Mouse (Mus musculus) CH12.LX (cell line): ENCODE measurements around the gene Washc2.

Source experiments
- CTCF ChIP-seq, 2 experiments: IDR thresholded peaks in 1 of 2; conservative IDR thresholded peaks in 1 of 2; 2 replicates each; pipeline ENCODE4 v1.5.1; 2011 to 2012; ENCODE audit warnings: low read depth in 2 of 2, low read length in 2 of 2, improper control_type of control experiment in 1 of 2, inconsistent platforms in 1 of 2, mild to moderate bottlenecking in 1 of 2, moderate library complexity in 1 of 2
- EP300 ChIP-seq: IDR thresholded peaks from 2 replicates; pipeline ENCODE4 v1.6.1; 2011; ENCODE audit warnings: low read length, improper control_type of control experiment
- JUND ChIP-seq: conservative IDR thresholded peaks from 2 replicates; pipeline ENCODE4 v1.6.1; 2011; ENCODE audit warnings: low read depth, low read length, improper control_type of control experiment
- MAFK ChIP-seq: IDR thresholded peaks from 2 replicates; pipeline ENCODE4 v1.6.1; 2011; ENCODE audit warnings: low read length, improper control_type of control experiment; ENCODE audit not compliant: insufficient replicate concordance
- MAX ChIP-seq: IDR thresholded peaks from 2 replicates; pipeline ENCODE4 v1.6.1; 2011; ENCODE audit warnings: low read length, improper control_type of control experiment
- MAZ ChIP-seq: IDR thresholded peaks from 2 replicates; pipeline ENCODE4 v1.6.1; 2012; ENCODE audit warnings: low read depth, mild to moderate bottlenecking, inconsistent platforms, low read length, improper control_type of control experiment, moderate library complexity
- MYC ChIP-seq: IDR thresholded peaks from 2 replicates; pipeline ENCODE4 v1.6.1; 2011; ENCODE audit warnings: low read depth, mild to moderate bottlenecking, improper control_type of control experiment, low read length
- POLR2A ChIP-seq: IDR thresholded peaks from 2 replicates; pipeline ENCODE4 v1.6.1; 2011; ENCODE audit warnings: low read depth, mild to moderate bottlenecking, improper control_type of control experiment, low read length
- ZC3H11A ChIP-seq: IDR thresholded peaks from 2 replicates; pipeline ENCODE4 v1.6.1; 2012; ENCODE audit warnings: low read depth, mild to moderate bottlenecking, inconsistent platforms, low read length, improper control_type of control experiment

DNA sequence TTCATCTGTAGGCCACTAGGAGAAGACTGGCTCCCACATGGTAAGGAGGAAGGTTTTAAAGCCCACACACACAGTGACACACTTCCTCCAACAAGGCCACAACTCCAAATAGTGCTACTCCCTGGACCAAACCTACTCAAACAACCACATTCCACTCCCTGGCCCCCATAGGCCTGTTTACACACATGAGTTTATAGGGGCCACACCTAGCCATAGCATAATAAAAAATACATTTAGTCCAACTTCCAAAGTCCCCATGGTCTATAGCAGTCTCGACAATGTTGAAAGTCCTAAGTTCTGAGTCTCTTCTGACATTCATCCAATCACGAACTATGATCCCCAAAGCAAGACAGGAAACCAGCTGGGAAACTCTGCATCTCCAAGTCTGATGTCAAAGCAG, 29.5 kb upstream of the Washc2 start:
- TF ChIP-seq CTCF (conservative IDR thresholded peaks at IDR 0.05 in 1 of 2, IDR thresholded peaks at IDR 0.05 in 1 of 2; ENCODE audit: low read depth in 2 of 2, low read length in 2 of 2), result no peak
- no peak for TF ChIP-seq MAX
- no peak for TF ChIP-seq MYC
- TF ChIP-seq MAFK, result no peak
- no peak for TF ChIP-seq MAZ
- TF ChIP-seq EP300, result no peak
- TF ChIP-seq JUND, result no peak
- no peak for TF ChIP-seq ZC3H11A
- no peak for TF ChIP-seq POLR2A
